Mouse (Mus musculus) gastrocnemius, adult 2 months (tissue): ENCODE results near the gene Vmn1r91. TPM values are rescaled to one million over a fixed set of nuclear protein-coding genes. Genes with fewer than 3 reads are reported as not detected.
"Not testable (repeated sequence)": the region's sequence is repeated elsewhere in the genome, so short reads cannot be mapped to it uniquely, and the experiment has no call there.

Experiments
- DNase-seq: peaks from one replicate; pipeline ENCODE4 v3.0.0; 2022
- H3K27ac ChIP-seq: fragments of 200-600 bp; 2 replicates; pipeline ENCODE4 v1.8.1; 2022; ENCODE audit warnings: mild to moderate bottlenecking
- H3K4me3 ChIP-seq: fragments of 200-600 bp; 2 replicates; pipeline ENCODE4 v1.8.1; 2022; ENCODE audit warnings: mild to moderate bottlenecking, moderate library complexity
- intact Hi-C: fragments of 180-260 bp; cut with DNase I; formaldehyde crosslinking; loops from one replicate; pipeline ENCODE4 v1.15.1; 2025
- long read RNA-seq, 2 experiments: library from polyadenylated mRNA; stranded (forward); transcript quantifications; one replicate each; pipeline ENCODE4 v2.0.0; 2021
- total RNA-seq, 2 experiments: library from RNA; stranded (reverse); gene quantifications; 2 replicates each; pipeline ENCODE4 v1.2.3; 2021

Gene Vmn1r91
- not detected for total RNA-seq
- long read RNA-seq, experiment 1: 0 reads
- long read RNA-seq, experiment 2: 0 reads

- H3K27ac ChIP-seq, DNase-seq, intact Hi-C loops, H3K4me3 ChIP-seq: not testable (repeated sequence)
Observed at GRCm38 (mm10) chr7:20099380-20099779, at the start of gene Vmn1r91. Vmn1r91 (plus strand) TSS chr7:20099680.

GRCm38 (mm10) chr7:20064100-20064499, 35.4 kb upstream of the Vmn1r91 start:
- DNase-seq, intact Hi-C loops, H3K4me3 ChIP-seq, H3K27ac ChIP-seq: not testable (repeated sequence)

GRCm38 (mm10) chr7:20078118-20078517, 21.4 kb upstream of the Vmn1r91 start:
- intact Hi-C loops, H3K4me3 ChIP-seq, DNase-seq, H3K27ac ChIP-seq: not testable (repeated sequence)

GRCm38 (mm10) chr7:20122479-20122878, 23.0 kb downstream of the Vmn1r91 start, which contains the start of gene Gm16442:
Gm16442 (minus strand) TSS chr7:20122579.
- H3K27ac ChIP-seq, H3K4me3 ChIP-seq, DNase-seq, intact Hi-C loops: not testable (repeated sequence)

- DNase-seq, H3K4me3 ChIP-seq, intact Hi-C loops, H3K27ac ChIP-seq: not testable (repeated sequence)
Observed at GRCm38 (mm10) chr7:20138988-20139387, 39.5 kb downstream of the Vmn1r91 start, which contains the start of gene Vmn1r93. Vmn1r93 (minus strand) TSS chr7:20139088.

Other genes starting within 250 kb of the Vmn1r91 start
- not detected for gene Gm19345, start 247.7 kb upstream of the Vmn1r91 start, total RNA-seq
- not detected for gene Ceacam16, start 238.4 kb upstream of the Vmn1r91 start, total RNA-seq
- gene Ceacam19, start 211.7 kb upstream of the Vmn1r91 start, total RNA-seq: not detected
- 1 to 10 TPM; 5.9 to 6.3 TPM for gene Pvr, start 178.5 kb upstream of the Vmn1r91 start, total RNA-seq
- not detected for gene Igsf23, start 148.9 kb upstream of the Vmn1r91 start, total RNA-seq
- gene Ceacam20, start 134.3 kb upstream of the Vmn1r91 start, total RNA-seq: not detected
- gene Nlrp9b, start 108.2 kb upstream of the Vmn1r91 start, total RNA-seq: not detected
- not detected for gene Gm16442, start 22.9 kb downstream of the Vmn1r91 start, total RNA-seq
- gene Vmn1r93, start 39.4 kb downstream of the Vmn1r91 start, total RNA-seq: not detected
- not detected for gene Vmn1r94, start 68.7 kb downstream of the Vmn1r91 start, total RNA-seq
- gene Vmn1r95, start 94.0 kb downstream of the Vmn1r91 start, total RNA-seq: not detected
- gene Gm6164, start 105.9 kb downstream of the Vmn1r91 start, total RNA-seq: not detected
- not detected for gene Gm4498, start 134.1 kb downstream of the Vmn1r91 start, total RNA-seq
- not detected for gene Gm5890, start 163.2 kb downstream of the Vmn1r91 start, total RNA-seq
- not detected for gene Gm4133, start 234.4 kb downstream of the Vmn1r91 start, total RNA-seq